Comparison of ENCODE assay signal across 8 mouse cellular contexts in genomic region chr11:9010416-9010815, GRCm38 (mm10). TPM values are rescaled to one million over a fixed set of nuclear protein-coding genes. Genes with fewer than 3 reads are reported as not detected.
DNase-seq lines count a peak whose midpoint lies in the region; ATAC-seq lines count a peak whose summit lies in the region.

No protein-coding gene starts in this region.

- peaks cover 10% of the 10 kb centered on the region for H3K4me1 ChIP-seq in embryonic facial prominence, embryonic 12.5 days
- peaks cover 7% of the 10 kb centered on the region for H3K4me1 ChIP-seq in midbrain, embryonic 11.5 days (ENCODE audit: control insufficient read depth, insufficient read depth, low read length)

- H3K27me3 ChIP-seq in embryonic facial prominence, embryonic 12.5 days = no peaks in the 10 kb centered on the region
- H3K27me3 ChIP-seq in midbrain, embryonic 11.5 days (ENCODE audit: control insufficient read depth, insufficient read depth, low read length) = no peaks in the 10 kb centered on the region

- WGBS in embryonic facial prominence, embryonic 12.5 days = under 1% methylated on average over 7 of the region's 7 CpGs
- WGBS in midbrain, embryonic 11.5 days = under 1% methylated on average over 7 of the region's 7 CpGs

- peaks cover 13% of the 10 kb centered on the region for H3K36me3 ChIP-seq in embryonic facial prominence, embryonic 12.5 days
- no peaks in the 10 kb centered on the region for H3K36me3 ChIP-seq in midbrain, embryonic 11.5 days (ENCODE audit: control insufficient read depth, insufficient read depth, low read length)

- intact Hi-C loops in left cerebral cortex, postnatal 10 days (cut with DNase I) = no loop called here

- peak overlapping the region; percentile 82 for H3K9ac ChIP-seq in embryonic facial prominence, embryonic 12.5 days
- H3K9ac ChIP-seq in midbrain, embryonic 11.5 days (ENCODE audit: low read length) = peak overlapping the region; percentile 92

- peak overlapping the region; percentile 75 for H3K4me3 ChIP-seq in embryonic facial prominence, embryonic 12.5 days
- H3K4me3 ChIP-seq in midbrain, embryonic 11.5 days (ENCODE audit: low read depth, low read length) = peak overlapping the region; percentile 73

- no peaks in the 10 kb centered on the region for H3K9me3 ChIP-seq in embryonic facial prominence, embryonic 12.5 days
- H3K9me3 ChIP-seq in midbrain, embryonic 11.5 days (ENCODE audit: control insufficient read depth, low read length) = no peaks in the 10 kb centered on the region

- H3K4me2 ChIP-seq in embryonic facial prominence, embryonic 12.5 days (replicated peaks) = peak overlapping the region; percentile 84
- H3K4me2 ChIP-seq in midbrain, embryonic 11.5 days = peak overlapping the region; percentile 74

- DNase-seq in layer of hippocampus, postnatal 10 days (ENCODE audit: low spot score in 2 of 2) = peak; percentile 20 to 38
- no peak for DNase-seq in layer of hippocampus, adult 9-10 months (ENCODE audit: low spot score)
- DNase-seq in NIH3T3 (ENCODE audit: low read depth) = peak; percentile 75
- DNase-seq in left cerebral cortex, postnatal 10 days (ENCODE audit: extremely low spot score in 1 of 2, low spot score in 2 of 2) = peak; percentile 27 to 31
- DNase-seq in midbrain, embryonic 11.5 days (ENCODE audit: low spot score, missing footprints) = no peak
- no peak for DNase-seq in T-cell, adult 2 months (ENCODE audit: low spot score)

- peak overlapping the region; percentile 97 for H3K27ac ChIP-seq in embryonic facial prominence, embryonic 12.5 days
- H3K27ac ChIP-seq in midbrain, embryonic 11.5 days (ENCODE audit: low read depth, low read length) = peak overlapping the region; percentile 68; the same call in 1 of the 2 replicates

- ATAC-seq in embryonic facial prominence, embryonic 12.5 days (ENCODE audit: insufficient number of reproducible peaks, insufficient read depth, low FRiP score, low TSS enrichment) = peak; percentile 87; the same call in 1 of the 2 replicates
- ATAC-seq in hematopoietic stem cell, adult 5-6 weeks (replicated peaks in 1 of 2; ENCODE audit: insufficient read depth in 1 of 2, low FRiP score in 2 of 2, low TSS enrichment in 1 of 2, low read depth in 1 of 2, poor library complexity in 2 of 2, severe bottlenecking in 2 of 2) = peak; percentile 64 to 66
- peak; percentile 66 for ATAC-seq in midbrain, embryonic 11.5 days (ENCODE audit: low FRiP score)

RNA-seq across cellular contexts. Expression of gene Hus1, which starts 0.6 kb away (rescaled TPM):
- total RNA-seq in layer of hippocampus, postnatal 10 days (2021) = 10 to 100 TPM; 12.4 to 13.2 TPM
- 15.5 and 16.8 TPM in 2 replicates for polyA plus RNA-seq in embryonic facial prominence, embryonic 12.5 days (2016; fragmentation: Nextera tagmentation; extraction: Ambion mirVana)
- 18.7 and 22.3 TPM in 2 replicates for total RNA-seq in hematopoietic stem cell, adult 5-6 weeks (2017)
- total RNA-seq in left cerebral cortex, postnatal 10 days (2021) = 10 to 100 TPM in 1 of 2 experiments, 1 to 10 TPM in 1; 8.9 to 13.5 TPM
- polyA plus RNA-seq in midbrain, embryonic 11.5 days (2014; fragmentation: Nextera tagmentation; extraction: Ambion mirVana) = 22.0 and 22.6 TPM in 2 replicates

RNA-seq across cellular contexts. Expression of gene Pkd1l1, which starts 37.4 kb away (rescaled TPM):
- total RNA-seq in layer of hippocampus, postnatal 10 days (2021) = under 1 TPM; 0.05 to 0.16 TPM
- polyA plus RNA-seq in embryonic facial prominence, embryonic 12.5 days (2016; fragmentation: Nextera tagmentation; extraction: Ambion mirVana) = 0.04 and 0.13 TPM in 2 replicates
- total RNA-seq in hematopoietic stem cell, adult 5-6 weeks (2017) = not detected in 2 replicates
- not detected for total RNA-seq in left cerebral cortex, postnatal 10 days (2021)
- polyA plus RNA-seq in midbrain, embryonic 11.5 days (2014; fragmentation: Nextera tagmentation; extraction: Ambion mirVana) = not detected in 2 replicates

RNA-seq across cellular contexts. Expression of gene Gm11992, which starts 38.0 kb away (rescaled TPM):
- total RNA-seq in layer of hippocampus, postnatal 10 days (2021) = 1 to 10 TPM; 1.4 to 1.8 TPM
- 0.33 and 0.65 TPM in 2 replicates for polyA plus RNA-seq in embryonic facial prominence, embryonic 12.5 days (2016; fragmentation: Nextera tagmentation; extraction: Ambion mirVana)
- 1.1 and 1.8 TPM in 2 replicates for total RNA-seq in hematopoietic stem cell, adult 5-6 weeks (2017)
- under 1 TPM; 0.61 to 0.73 TPM for total RNA-seq in left cerebral cortex, postnatal 10 days (2021)
- polyA plus RNA-seq in midbrain, embryonic 11.5 days (2014; fragmentation: Nextera tagmentation; extraction: Ambion mirVana) = 0.44 and 0.77 TPM in 2 replicates

RNA-seq across cellular contexts. Expression of gene Sun3, which starts 38.4 kb away (rescaled TPM):
- total RNA-seq in layer of hippocampus, postnatal 10 days (2021) = under 1 TPM in 1 of 2 experiments, not detected in 1; 0.59 TPM
- polyA plus RNA-seq in embryonic facial prominence, embryonic 12.5 days (2016; fragmentation: Nextera tagmentation; extraction: Ambion mirVana) = 0.14 TPM in 1 of 2 replicates, not detected in the other
- total RNA-seq in hematopoietic stem cell, adult 5-6 weeks (2017) = not detected in 2 replicates
- under 1 TPM; 0.30 TPM for total RNA-seq in left cerebral cortex, postnatal 10 days (2021)
- 0.22 TPM in 1 of 2 replicates, not detected in the other for polyA plus RNA-seq in midbrain, embryonic 11.5 days (2014; fragmentation: Nextera tagmentation; extraction: Ambion mirVana)

Comparison
In these comparisons a context has a peak if more than half of its experiments do, and no peak if none do; other contexts are left out.
1. DNase-seq: peak in layer of hippocampus, postnatal 10 days (2 of 2), NIH3T3 (single experiment) and left cerebral cortex, postnatal 10 days (2 of 2); none in layer of hippocampus, adult 9-10 months (single experiment), midbrain, embryonic 11.5 days (single experiment) and T-cell, adult 2 months (single experiment).
2. Peak in every context shown above with its lines, with median percentiles within 50 percentile points of each other: ATAC-seq.